Mouse (Mus musculus) kidney, postnatal 14 days (tissue): ENCODE results near the gene H2afy.
A peak's percentile ranks its signal among the peaks of the same experiment; 100 is the strongest.
"Not testable (repeated sequence)": the region's sequence is repeated elsewhere in the genome, so short reads cannot be mapped to it uniquely, and the experiment has no call there.

ENCODE experiments used
- DNase-seq: peaks from one replicate; pipeline ENCODE4 v3.0.0; 2022; ENCODE audit warnings: mixed read lengths

Gene H2afy

GRCm38 (mm10) chr13:56068517-56068916 lies 67.6 kb downstream of the H2afy start:
- no peak for DNase-seq

DNA sequence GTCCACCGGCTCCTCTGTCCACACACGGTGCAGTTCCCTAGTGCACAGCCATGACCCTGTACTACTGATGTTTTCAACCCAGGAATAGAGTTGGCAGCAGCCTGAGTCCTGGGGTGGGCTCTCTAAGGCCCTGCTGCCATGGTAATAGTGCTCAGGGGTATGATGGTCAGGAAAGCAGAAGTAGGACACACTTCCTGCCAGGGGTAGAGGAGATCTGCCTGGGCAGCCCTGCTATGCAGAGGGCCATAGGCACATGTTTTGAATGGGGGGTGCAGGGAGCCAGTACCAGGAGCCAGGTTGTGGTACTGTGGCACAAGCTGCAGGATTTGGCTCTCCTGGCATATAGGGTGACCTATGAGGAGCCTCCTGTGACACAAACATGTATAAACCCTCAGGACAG lies 69.3 kb downstream of the H2afy start:
- DNase-seq: no peak

- DNase-seq: peak; percentile 52
Observed at GRCm38 (mm10) chr13:56066152-56066551, 70.0 kb downstream of the H2afy start.

DNA sequence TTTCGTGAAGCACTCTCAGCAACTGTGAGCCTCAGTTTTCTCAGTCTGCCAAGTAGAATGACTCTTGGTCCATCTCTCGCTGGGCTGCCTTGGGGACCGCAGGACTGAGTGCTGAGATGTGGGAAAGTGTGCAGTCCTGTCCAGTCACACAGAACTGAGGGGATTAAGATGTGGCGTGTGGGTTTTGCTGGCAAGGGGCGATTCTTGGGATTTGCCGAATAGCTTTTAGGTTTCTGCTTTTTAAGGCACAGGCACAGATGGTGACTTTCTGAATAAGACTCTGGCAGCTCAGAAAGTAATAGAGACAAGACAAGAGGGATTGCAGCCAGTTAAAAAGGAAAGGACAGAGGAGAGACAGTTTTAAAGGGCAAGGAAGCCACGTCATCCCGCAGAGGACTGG lies 78.4 kb downstream of the H2afy start:
- DNase-seq: no peak

GRCm38 (mm10) chr13:56055720-56056119 lies 80.4 kb downstream of the H2afy start:
- DNase-seq: no peak

GRCm38 (mm10) chr13:56054089-56054488 lies 82.1 kb downstream of the H2afy start:
- no peak for DNase-seq

DNA sequence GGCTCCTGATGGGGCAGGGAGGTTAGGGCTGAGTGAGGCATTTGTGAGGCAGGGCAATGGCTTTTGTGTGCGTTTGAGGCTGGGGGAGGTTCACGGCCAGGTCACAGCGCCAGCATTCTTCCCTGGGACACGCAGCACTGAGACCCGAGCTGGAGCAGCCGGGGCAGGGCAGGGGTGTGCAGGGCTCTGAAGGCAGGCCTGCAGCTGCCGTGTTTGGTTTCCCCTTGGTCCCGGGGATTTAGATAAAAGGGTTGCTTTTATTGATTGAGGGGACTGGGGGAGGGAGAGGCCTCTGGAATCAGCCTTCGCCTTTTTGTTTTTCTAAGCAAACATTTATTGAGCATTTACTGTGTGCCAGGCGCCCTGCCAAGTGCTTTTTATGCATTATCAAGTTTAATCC lies 83.4 kb downstream of the H2afy start:
- no peak for DNase-seq

- no peak for DNase-seq
Observed at GRCm38 (mm10) chr13:56050246-56050645, 85.9 kb downstream of the H2afy start.

- DNase-seq: no peak
Observed at GRCm38 (mm10) chr13:56042221-56042620, 93.9 kb downstream of the H2afy start.

GRCm38 (mm10) chr13:56040621-56041020 lies 95.5 kb downstream of the H2afy start:
- DNase-seq: no peak

DNA sequence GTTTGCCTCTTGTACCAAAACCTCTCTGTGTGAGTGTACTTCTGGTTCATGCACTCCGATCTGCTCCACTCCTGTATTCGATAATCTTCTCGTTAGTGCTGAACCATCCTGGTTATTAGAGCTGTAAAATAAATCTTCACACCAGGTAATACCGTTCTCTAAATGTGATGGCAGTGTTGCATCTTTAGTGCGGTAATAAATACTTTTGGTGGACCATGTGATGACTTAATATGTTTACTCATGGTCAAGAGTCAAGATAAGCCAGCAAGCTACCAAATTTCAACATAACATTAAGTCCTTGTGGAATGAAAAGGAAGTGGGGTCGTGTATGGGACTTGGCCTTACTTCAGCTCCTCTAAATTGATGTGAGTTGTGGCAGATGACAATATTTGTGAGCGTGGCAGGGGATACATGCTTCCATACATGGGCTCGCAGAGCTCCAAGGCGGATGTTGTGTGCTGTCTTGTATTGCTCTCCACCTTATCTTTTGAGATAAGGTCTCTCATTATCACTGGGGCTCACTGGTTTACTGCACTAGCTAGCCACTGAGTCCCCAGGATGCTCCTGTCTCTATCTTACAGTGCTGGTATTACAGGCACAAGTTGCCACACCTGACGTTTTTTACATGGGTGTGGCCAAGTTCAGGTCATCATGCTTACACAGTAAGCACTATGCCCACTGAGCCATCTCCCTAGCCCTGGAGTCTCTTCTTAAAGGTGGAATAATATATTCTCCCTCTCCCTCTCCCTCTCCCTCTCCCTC lies 96.4 kb downstream of the H2afy start:
- DNase-seq: no peak

DNA sequence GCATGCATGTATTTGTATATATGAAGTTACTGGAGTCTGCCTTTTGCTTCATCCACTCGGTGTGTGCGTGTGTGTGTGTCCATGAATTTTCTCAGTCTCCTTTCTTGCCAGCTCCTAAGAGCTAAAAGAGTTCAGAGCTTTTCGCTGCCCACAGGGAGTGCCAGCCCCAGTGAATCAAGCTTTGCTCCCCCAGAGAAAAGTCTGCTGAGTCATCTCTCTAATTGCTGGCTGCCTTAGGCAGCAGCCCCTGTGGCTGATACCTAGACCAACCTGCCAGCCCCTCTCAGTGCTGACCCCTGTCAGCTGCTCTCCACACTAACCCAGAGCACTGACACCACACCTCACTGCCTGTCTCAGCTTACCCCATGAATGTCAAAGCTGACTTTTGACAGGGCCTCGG lies 107.2 kb downstream of the H2afy start:
- no peak for DNase-seq

DNA sequence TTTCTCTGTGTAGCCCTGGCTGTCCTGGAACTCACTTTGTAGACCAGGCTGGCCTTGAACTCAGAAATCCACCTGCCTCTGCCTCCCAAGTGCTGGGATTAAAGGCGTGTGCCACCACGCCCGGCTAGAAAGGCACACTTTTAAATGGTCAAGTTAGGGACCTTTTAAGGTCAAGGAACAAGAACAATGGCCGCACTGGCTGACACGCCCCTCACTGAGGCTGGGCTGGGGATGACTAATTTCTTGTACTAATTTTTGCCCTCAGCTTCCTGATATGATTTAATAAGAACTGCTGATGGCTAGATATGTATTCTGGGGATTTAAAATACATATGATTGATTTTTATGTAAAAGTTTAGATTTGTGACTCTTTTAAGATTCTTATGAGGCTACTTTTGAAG lies 108.2 kb downstream of the H2afy start:
- not testable (repeated sequence) for DNase-seq

- no peak for DNase-seq
Observed at GRCm38 (mm10) chr13:56026623-56027022, 109.5 kb downstream of the H2afy start.

DNA sequence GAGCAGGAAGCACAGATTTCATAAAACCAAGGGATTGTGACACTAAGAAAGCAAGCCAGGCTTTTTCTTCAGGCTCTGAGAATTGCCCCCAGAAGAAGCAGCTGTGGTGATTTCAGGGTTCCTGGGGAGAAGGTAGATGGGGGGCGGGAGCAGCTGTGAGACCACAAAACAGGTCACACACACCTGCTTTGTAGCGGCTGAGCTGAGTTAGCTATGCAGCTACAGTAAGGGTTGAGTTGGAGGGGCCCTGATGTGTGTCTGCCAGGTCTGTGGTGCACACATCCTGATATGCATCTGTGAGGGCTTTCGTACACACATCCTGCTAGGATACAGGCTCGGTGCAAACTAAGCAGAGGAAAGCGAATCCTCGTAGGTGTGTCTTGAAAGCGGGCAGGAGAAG lies 110.1 kb downstream of the H2afy start:
- DNase-seq: no peak

DNA sequence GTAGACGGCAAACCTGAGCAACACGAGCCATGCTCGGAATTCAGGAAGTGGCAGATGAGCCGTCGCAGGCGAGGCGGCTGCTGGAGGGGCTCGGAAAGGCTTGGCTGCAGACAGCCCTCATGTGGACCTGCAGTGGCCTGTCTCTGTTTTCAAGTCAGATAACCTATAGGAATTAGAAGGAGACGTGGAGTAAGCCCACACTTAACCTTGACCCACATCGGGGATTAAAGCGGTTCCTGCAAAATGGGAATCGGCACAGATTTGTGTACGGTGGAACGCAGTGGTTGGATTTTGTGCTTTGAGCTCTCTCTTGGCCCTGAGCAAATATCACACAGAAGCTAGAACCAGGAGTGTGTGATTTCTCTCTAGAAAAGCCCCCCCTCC lies 111.1 kb downstream of the H2afy start:
- no peak for DNase-seq

- DNase-seq: no peak
Observed at GRCm38 (mm10) chr13:56024410-56025026, 111.6 kb downstream of the H2afy start.
